Mouse (Mus musculus) 416B (cell line): ENCODE results near the gene Uncx.
A peak's percentile ranks its signal among the peaks of the same experiment; 100 is the strongest.

Experiments used
- DNase-seq: peaks from one replicate; pipeline ENCODE4 v3.0.0; 2011; ENCODE audit warnings: low read depth

Gene Uncx

GRCm38 (mm10) chr5:139542556-139542955 is 738 bp upstream of the Uncx start:
- no peak for DNase-seq

GRCm38 (mm10) chr5:139543650-139544270 is 466 bp downstream of the Uncx start:
- no peak for DNase-seq

- DNase-seq = no peak
Measured at GRCm38 (mm10) chr5:139544271-139545135, 1.2 kb downstream of the Uncx start.

GRCm38 (mm10) chr5:139545221-139545620 is 1.9 kb downstream of the Uncx start:
- no peak for DNase-seq

- DNase-seq = no peak
Measured at GRCm38 (mm10) chr5:139545673-139546335, 2.5 kb downstream of the Uncx start.

- no peak for DNase-seq
Measured at GRCm38 (mm10) chr5:139546336-139546770, 3.1 kb downstream of the Uncx start.

GRCm38 (mm10) chr5:139546771-139547420 is 3.6 kb downstream of the Uncx start:
- no peak for DNase-seq

GRCm38 (mm10) chr5:139547421-139547931 is 4.2 kb downstream of the Uncx start:
- DNase-seq = no peak

- DNase-seq = no peak
Measured at GRCm38 (mm10) chr5:139553446-139554273, 10.4 kb downstream of the Uncx start.

- no peak for DNase-seq
Measured at GRCm38 (mm10) chr5:139554478-139555335, 11.4 kb downstream of the Uncx start.

- peak; percentile 14 for DNase-seq
Measured at GRCm38 (mm10) chr5:139555476-139556115, 12.3 kb downstream of the Uncx start.

GRCm38 (mm10) chr5:139556116-139556678 is 12.9 kb downstream of the Uncx start:
- DNase-seq = no peak

GRCm38 (mm10) chr5:139557079-139557478 is 13.8 kb downstream of the Uncx start:
- DNase-seq = no peak

- DNase-seq = no peak
Measured at GRCm38 (mm10) chr5:139557531-139558467, 14.5 kb downstream of the Uncx start.

GRCm38 (mm10) chr5:139558468-139558804 is 15.1 kb downstream of the Uncx start:
- DNase-seq = no peak

- no peak for DNase-seq
Measured at GRCm38 (mm10) chr5:139558917-139559660, 15.8 kb downstream of the Uncx start.

GRCm38 (mm10) chr5:139559782-139560181 is 16.5 kb downstream of the Uncx start:
- no peak for DNase-seq
